Mouse (Mus musculus) inflammation-experienced regulatory T-cells, adult 6 months (primary cell): ENCODE data around the gene Kcnip2. TPM values are rescaled to one million over a fixed set of nuclear protein-coding genes. Genes with fewer than 3 reads are reported as not detected.

Experiments used
- ATAC-seq: one replicate; pipeline ENCODE4 v1.8.0; 2017
- polyA plus RNA-seq, 3 experiments: library from polyadenylated mRNA; unstranded; fragments of 100-300 nt; shearing (Covaris generic); gene quantifications; one replicate each; pipeline ENCODE4 v1.2.1; 2017

The Kcnip2 gene
- polyA plus RNA-seq, 3 experiments from 2014 or later = 3.4 to 13.9 (median 10.1) TPM

DNA sequence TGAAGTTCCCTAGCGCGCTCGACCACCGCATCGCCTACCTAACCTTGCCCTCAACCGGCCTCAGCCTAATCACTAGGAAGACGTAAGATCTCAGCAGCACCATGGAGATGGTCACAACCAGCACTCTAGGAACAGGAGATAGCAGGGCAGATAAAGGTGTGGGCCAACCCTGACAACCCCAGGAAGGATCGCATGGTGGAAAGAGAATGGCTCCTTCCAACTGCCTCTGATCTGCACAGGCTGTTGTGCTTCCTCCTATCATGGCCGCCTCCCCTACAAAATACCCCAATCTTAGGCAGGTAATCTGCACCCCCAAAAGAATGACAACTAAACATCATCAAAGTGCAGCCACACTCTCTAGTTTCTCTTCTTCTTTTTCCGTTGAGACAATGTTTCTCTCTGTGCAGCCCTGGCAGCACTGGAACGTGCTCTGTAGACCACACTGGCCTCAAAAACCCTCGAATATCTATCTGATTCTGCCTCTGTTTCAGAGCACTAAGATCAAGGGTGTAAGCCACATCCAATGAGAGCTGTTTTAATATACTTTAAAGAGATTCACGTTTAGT lies 35.4 kb downstream of the Kcnip2 start:
- no peak for ATAC-seq

DNA sequence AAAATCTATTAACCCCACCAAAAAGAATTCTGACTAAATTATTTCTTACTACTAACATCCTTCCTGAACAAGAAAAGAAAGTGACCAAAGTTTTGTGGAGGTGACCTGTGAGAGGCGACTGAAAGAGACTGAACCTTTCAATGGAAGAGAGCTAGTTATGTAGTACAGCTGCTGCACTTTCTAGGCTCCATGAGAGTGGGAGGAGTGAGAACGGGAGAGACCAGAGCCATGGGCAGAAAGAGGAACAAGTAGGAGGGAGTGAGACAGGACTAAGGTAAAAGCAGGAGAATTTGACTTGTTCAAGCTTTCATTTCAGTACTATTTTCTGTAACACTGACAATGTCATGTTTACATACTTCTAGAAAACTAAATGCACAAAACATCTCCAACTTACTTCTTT lies 40.4 kb downstream of the Kcnip2 start:
- no peak for ATAC-seq

DNA sequence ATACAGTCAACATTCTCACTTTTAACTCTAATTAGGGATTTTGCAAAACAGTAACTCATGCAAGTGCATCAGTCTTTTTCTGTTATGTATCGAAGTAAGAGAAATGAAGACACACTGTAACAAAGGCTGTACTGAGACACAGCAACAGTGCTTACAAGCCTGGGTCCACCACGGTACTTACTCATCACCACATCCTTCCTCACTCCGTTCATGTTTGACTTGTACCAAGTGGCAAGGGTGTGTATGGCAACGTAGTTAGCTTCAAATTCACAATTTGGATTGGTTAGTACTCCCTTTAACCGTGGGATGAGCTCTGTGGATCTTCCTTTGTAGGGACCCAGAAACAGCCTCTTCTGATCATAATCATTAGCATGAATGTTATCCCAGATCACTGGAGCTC lies 44.4 kb downstream of the Kcnip2 start:
- ATAC-seq = no peak

DNA sequence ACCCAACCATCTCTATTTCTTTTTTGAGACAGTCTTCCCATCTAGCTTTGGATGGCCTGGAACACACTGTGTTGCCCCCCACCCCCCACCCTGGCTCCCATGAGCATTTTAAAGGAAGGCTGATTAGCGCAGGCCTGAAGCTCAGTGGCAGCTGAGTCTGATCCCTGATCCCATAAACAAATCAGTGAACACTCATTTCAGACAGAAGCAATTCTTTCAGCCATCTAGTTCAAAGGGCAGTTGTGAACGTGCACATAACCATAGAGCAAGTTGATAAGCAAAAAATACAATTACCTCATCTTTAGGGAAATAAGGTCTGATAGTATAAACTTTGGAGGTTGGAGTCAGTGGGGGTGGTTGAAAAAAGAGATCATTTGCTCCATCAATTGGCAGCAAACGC lies 55.1 kb downstream of the Kcnip2 start:
- ATAC-seq = no peak

DNA sequence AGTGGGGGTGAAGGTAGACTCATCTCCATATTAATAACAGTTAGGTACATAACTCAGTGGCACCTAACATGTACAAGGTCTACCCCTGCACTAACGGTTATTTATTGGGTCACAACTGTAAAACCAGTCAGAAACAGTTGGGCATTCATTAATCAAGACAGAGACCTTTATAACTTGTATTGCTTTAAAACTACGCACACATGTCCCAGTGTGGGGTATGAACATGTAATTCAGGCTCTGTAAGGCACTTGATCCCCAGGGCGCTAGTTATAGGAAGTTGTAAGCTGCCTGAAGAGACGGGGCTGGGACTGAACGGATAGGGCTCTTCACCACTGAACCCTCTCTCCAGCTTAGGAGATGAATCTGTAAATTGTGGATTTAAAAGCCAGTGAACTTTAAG lies 57.2 kb downstream of the Kcnip2 start:
- no peak for ATAC-seq

DNA sequence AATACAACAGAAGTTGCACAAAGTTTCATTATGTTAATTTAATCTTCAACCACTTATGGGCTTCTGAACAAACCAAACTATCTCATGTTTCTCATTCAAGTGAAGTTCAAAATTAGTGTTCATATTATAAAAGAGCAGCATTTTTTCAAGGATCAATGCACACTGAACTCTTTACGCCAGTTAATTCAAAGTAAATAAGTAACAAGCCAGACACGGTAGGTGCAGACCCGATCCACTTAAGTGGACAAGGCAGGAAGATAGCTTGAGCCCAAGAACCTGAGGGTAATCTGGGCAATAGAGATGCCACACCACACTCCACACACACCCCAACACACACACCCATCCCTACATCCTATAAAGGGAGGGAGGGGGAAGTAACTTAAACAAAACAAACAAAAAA lies 62.3 kb downstream of the Kcnip2 start:
- no peak for ATAC-seq

DNA sequence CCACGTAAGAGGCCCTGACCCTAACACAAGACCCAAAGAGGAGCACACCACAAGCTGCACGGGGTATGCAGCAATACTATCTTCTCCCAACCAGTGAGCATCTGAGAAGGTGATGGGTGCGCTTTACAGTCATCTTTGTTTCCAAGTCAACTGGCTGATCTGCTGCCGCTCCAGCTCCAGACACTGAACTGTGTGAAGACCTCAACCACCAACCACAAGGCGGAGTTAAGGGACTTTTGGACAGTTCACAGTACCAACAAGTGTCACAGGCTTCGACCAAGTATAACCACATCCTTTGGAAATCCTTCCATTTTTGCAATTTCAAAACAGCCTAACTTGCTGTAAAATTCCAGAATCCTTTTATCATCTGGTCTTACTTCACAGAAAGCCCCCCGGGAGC lies 64.0 kb downstream of the Kcnip2 start:
- peak; percentile 34 for ATAC-seq

DNA sequence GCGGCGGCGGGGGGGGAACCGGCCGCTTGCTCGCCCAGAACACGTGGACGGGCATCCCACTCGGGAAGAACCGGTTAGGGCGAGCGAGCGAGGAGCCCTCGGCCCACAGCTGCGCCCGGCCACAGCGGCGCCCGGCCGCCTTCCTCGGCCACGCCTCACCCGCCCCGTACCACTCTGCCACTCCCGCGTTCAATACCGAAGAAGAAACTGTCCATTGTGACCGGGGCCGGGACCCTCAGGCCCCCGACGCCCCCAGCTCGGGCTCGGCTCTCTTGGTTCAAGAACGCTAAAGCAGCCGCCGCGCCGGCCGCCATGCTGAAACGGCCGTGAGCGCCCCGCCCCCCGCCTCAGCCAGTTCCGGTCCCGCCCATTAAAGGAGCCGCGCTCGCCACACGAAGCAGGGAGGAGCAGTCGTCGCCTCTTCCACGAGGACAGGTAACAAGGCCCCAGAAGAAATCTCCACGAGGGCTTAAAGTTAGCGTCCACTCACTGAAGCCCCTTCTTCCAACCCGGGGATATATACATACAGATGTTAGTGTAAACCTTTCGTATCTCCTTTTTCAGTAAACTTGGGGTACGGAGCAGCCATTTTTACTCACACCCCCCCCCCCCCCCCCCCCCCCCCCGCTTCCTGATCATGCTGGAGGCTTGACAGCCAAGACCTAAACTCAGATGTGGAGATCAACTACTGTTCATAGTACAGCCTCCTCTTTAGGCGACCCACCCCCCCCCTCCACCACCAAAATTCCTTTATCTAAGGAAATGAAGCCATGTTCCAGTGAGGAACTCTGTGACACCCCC lies 66.4 kb downstream of the Kcnip2 start, which contains the start of gene Npm3:
Npm3 (minus strand) TSS at position 349 of the 801 bp plus-strand sequence.
- ATAC-seq = peak; percentile 79

DNA sequence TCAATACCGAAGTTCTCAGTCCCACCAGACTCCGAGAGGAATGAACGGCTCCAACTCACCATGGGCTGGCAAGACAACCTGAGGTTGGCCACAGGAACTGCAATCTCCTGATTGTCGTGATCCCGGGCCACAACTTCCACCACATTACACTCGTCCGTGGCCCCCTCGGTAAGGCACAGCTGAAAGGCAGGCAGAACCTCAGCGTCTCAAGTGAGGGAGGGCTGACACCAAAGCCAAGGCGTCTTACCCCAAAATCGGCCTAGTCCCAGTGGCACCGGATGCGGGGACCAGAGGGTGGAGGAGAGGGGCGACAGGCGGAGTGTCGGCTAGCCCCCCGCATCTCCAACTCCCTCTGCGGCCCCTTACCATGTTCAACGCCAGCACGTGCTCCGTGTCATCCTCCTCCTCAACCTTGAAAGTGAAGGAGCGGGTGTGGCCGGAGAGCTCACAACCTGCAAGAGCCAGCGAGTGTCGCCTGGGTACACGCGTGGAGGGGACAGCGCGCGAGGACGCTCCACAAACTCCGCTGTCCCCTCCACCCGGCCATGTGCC lies 67.1 kb downstream of the Kcnip2 start:
- ATAC-seq = peak; percentile 31

DNA sequence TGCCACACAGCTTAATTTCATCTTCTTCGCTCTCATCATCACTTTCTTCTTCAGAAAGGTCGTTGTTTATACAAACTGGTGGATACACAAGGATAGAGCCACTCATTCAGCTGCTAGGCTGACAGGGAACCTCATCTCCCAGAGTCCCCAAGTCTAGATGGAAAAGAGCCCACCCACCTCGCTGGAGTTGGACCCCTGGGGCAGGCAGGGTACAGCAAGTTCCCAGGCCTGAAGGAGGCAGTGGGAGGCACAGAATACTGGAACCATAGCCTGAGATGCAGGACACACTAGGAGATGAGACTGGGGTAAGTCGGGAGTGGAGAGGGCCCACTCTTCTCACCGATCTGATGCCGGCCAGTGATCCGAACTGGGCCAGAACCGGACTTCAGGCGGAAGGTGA lies 67.7 kb downstream of the Kcnip2 start:
- no peak for ATAC-seq

DNA sequence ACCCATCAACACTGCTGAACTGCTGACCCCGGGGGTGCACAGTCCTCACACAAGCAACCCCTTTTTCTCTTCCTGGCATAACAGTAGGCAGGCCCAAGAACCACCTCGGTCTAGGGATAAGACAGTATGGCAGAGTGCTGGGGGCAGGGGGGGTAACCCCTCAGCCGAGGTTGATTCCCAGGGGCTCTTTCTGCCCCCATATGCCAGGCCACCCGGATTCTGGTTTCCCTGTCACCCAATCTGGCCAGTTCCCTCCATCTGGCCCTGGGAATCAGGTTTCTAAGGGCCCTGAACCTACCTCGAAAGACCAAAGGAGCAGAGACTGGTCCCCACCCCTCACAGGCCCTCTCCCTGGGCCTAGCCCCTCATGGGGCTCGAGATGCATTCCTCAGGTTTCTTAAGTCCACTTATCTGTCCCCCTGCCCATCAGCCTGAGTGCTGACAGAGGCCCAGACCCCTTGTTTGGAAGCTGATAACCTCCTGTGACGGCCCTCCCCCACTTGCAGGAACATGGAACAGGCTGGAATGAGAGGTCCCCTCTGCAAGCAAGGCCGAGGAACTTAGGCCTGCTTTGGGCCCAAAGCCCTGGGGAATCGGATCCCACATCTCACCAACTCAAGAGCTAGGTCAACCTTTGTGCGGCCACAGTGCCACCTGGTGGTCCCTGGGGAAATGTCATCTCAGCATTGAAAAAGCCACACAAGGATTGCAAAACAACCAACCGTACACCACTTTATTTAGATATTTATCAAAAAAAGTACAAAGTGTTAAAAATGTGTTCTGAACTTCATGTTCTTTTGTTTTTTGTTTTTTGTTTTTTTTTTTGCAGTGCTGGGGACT lies 68.6 kb downstream of the Kcnip2 start:
- ATAC-seq = peak; percentile 41

DNA sequence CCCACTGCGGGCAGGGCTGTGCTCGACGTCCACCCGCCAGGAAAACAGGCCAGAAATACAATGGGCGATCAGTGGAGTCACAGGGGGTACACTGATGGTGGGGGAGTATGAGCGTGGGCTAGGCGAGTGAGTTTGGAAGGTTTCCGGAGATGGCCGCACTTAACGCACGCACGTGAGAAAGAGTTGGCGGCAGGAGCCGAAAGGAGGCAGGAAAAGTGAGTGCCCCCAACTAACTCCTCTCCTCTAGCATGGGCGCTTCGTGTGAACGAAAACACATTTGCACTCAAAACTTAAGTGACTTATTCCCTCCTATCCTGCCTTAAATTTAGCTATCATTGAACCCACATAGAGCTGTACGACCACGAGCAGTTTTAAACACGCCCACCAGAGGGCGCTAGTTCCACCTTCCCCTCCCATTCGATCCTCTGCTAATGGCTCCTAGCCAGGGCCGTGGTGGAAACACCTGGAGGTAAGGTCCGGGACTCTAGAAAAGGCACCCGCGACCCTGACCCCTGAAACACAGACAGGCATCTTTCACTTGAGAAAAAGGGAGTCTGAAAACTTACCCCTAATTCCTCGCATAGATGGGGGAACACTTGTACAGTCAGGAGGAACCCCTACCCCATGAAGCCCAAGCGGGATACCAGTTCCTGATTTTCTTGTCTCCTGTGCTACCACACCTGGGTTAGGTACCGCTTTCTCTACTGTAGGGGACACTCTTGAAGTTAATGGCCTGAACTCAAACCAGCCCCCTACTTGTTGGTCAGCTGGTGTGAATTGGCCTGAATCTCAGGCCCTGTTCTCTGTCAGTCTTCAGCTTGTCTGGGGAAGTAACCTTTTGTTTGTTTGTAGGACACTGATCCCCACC lies 69.5 kb downstream of the Kcnip2 start:
- ATAC-seq = peak; percentile 40

DNA sequence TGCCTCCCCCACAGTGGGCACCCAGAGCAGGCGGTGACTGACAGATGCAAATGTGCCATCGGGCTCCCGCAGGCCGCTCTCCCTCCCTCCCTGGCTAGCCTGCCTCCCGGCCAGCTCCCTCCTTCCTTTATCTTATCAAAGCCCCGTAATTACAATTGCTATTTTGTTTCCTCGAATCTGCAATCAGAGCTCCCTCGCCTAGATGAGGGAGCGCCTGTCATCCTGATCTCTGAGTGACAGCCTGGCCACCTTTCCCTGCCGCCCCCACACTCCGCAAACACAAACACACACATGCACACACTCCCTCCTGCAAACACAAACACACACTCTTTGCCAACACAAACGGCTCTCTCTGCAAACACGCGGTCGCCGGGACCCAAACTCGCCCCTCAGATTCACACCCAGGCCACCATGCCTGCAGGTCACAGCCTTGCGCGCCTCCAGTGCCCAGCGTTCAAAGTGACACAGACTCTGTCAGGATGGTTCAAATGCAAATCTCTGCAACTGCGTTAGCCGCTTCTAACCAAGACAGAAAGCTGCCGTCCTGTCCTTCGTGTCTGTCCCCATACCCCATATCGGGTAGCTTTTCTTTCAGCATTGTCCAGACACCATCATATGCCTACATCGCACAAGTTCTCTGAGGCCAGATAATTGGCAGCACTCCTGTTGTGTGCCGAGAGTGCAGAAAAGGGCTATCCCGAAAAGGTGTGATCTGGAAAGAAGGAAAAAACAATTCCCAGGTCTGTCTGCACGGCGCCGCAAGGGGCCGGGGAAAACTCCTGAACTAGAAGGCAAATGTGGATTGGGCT lies 70.3 kb downstream of the Kcnip2 start:
- ATAC-seq = no peak

DNA sequence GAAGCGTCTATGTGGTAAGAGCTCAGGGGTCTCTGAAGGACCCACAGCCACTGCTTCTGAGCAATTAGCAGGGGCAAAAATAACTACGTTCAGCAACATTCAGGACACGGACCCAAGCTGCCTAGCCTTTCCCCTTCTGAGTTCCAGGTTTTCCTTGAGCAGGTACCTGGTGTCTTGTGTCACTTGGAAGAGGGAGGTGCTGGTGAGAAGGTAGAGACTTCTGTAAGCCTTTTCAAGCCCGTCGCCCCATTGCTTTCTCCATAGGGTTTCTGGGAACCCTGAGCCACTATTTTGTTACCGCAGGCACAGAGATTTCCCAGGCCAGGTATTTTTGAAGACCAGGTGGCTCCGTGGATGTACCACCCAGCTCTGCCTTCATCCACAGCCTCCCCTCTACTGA lies 72.2 kb downstream of the Kcnip2 start:
- ATAC-seq = no peak

DNA sequence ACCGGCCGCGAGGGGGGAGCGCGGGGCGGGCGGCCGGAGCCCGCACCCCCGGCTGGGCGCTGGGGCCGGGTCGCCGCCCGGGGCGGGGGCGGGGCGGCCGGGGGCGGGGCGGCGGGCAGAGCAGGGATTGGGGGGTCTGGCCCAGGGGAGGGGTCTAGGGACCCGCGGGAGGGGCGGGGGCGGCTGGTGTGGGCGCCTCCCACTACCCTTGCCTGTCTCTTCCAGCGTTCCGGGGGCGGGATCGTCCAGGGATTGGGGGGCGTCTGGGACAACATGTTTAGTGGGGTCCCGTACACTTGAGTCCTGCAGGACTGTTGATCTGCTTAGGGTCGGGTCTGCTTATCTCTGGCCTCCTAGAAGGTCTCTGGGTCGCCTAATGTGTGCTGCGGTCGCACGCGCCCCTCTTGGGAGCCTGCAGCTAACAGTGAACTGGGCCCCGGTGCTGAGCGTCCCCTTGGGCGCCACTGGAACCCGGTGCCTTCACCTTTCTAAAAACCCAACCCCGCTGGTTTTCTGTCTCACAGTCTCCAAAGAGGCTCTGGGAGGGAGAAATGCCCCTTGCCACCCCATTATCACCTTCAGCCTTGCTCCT lies 72.8 kb downstream of the Kcnip2 start:
- ATAC-seq = no peak

DNA sequence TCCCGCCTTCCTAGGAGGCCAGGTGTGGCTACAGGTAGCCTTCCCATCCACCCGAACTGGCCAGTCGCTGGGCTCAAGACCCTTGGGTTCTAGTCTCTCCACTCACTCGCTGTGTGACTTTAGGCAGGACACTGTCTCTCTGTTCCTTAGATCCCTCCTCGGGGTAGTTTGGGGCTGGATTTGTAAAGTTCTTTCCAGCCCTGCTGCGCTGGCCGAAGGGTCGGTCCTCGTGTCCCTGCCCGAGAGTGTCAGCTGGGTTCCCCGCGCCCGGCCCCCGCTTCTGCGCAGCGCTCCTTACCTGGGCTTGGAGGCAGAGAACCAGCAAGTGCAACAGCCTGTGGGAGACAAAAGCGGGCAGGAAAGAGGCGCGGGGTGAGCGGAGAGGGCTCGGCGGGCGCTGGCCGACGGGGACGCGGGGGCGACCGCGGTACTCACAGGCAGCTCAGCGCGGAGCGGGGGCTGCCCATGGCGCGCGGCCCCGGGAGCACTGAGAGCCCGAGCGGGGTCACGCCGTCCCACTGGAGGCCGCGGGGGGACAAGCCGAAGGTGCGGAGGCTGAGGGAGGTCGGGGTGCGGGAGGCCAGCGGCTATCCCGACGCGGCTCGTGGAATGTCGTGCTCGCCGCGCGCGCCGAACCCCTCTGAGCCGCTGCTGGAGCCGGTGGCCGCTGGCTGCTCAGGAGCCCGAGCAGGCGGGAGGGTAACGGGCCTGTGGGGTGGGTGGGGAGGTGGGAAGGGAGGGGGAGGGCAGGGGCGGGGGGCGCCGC lies 73.5 kb downstream of the Kcnip2 start, which contains the start of gene Fgf8:
Fgf8 (minus strand) TSS at position 698 of the 766 bp plus-strand sequence.
- peak; percentile 23 for ATAC-seq
